Mouse (Mus musculus): ENCODE measurements around the gene Nip7.

- TF ChIP-seq CTCF (IDR thresholded peaks at IDR 0.05; ENCODE audit: control insufficient read depth, insufficient read depth, insufficient replicate concordance, low read depth, low read length) (no peak), POLR2A (IDR thresholded peaks at IDR 0.05; ENCODE audit: control insufficient read depth, low read depth, low read length) (no peak)
Measured at GRCm38 (mm10) chr8:107076239-107076888, 19.7 kb downstream of the Nip7 start.
